Mouse (Mus musculus) left cerebral cortex, adult 11 months (tissue): ENCODE measurements around the gene Pxdn.

Source experiments
- DNase-seq: peaks from one replicate; pipeline ENCODE4 v3.0.0; 2022; ENCODE audit warnings: low spot score

Pxdn gene

GRCm38 (mm10) chr12:29953999-29954398, 16.6 kb downstream of the Pxdn start:
- no peak for DNase-seq

DNA sequence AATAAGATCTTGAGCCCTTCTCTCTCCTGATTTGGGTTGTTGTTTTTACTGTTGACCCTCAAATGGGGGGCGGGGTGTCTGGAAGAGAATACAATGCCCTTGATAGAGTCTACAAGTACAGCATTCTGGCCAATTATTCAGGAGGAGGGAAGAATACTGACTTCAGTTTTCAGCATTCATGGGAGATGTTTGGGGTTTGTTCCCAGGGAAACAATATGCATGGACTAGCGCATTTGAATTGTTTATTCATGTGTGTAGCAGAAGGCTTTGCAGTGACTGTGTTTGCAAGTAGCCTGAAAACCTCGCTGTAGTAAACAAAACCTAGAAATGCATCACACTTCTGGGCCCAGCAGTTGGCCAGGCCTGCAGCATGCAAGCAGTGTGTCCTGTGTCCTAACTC, 17.1 kb downstream of the Pxdn start:
- no peak for DNase-seq

GRCm38 (mm10) chr12:29956969-29957368, 19.6 kb downstream of the Pxdn start:
- no peak for DNase-seq

- no peak for DNase-seq
These were observed 21.2 kb downstream of the Pxdn start for GRCm38 (mm10) chr12:29958637-29959036.

DNA sequence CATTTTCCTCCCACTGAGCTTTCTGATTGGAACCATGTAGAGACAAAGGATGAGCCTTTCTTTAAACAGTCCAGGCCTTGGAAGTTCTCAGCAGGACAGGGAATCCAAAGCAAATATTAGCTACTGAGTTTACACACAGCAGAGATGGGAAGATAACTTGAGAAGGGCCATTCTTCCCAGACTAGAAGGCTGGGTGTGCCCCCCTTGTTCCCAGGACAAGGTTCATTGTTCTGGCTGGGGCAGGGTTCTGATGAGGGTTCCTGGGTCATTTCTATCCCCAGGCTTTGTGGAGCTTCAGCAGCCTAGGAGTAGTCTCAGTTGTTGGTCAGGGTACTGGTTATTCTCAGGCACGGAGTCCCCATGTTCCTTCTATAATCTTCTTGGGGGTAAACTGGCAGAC, 23.6 kb downstream of the Pxdn start:
- DNase-seq, result no peak

DNA sequence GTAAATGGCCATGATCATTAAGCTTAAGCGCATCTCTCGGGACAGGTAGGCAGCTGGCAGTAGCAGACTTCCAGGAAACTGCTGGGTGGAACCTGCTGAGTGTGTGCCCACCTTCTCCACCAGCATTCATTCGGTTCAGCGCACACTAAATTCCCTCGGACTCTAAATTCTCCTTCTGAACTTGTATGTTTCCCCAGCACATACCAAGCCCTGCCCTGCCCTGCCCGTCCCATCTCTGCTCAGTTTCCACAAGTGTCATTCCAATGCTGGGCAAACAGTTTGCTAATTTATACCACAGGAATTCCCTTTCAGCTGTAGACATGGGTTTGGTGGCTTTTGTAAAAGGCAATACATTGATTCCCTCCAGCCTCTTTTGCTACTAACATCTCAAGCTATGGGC, 27.6 kb downstream of the Pxdn start:
- no peak for DNase-seq

- DNase-seq, result no peak
These were observed 34.5 kb downstream of the Pxdn start for GRCm38 (mm10) chr12:29971795-29972464.

DNA sequence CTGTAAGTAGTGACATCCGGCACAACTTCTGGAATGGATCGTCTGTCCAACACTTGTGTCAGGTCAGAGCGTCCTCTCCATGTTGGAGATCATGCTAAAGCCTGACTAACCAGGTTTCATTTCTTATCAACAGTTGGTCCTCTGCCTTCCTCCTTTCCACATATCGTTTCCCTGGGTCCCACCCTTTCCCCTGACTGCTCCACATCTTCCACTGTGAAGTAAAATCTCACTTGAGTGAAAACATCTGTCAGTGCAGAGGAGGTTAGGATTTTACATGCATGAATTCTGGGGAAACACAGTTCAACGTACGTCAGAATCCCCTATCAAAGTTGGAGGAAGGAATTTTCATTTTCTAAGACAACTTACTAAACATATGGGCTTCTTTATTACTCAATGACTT, 35.1 kb downstream of the Pxdn start:
- no peak for DNase-seq

GRCm38 (mm10) chr12:29980076-29980475, 42.7 kb downstream of the Pxdn start:
- no peak for DNase-seq

- DNase-seq, result no peak
These were observed 44.4 kb downstream of the Pxdn start for GRCm38 (mm10) chr12:29981722-29982293.

- DNase-seq, result no peak
These were observed 45.8 kb downstream of the Pxdn start for GRCm38 (mm10) chr12:29983190-29983589.

DNA sequence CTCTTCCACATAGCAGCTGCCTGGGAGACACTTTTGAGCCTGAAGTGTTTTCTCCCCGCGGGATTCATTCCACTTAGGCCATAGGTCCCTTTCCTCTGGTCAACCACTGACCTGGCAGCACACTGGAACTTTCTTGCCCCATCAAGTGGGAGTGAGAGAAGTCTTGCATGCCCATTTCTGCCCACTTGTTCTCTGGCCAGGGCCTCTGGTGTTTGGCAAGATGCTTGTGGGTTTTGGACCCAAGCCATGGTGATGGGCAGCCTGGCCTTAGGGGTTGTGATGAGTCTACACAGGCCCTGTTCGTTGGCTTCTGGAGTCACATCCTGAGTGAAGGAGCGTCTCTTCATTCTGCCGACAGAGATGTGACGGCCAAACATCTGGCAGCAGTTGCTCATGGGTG, 47.7 kb downstream of the Pxdn start:
- DNase-seq, result no peak

DNA sequence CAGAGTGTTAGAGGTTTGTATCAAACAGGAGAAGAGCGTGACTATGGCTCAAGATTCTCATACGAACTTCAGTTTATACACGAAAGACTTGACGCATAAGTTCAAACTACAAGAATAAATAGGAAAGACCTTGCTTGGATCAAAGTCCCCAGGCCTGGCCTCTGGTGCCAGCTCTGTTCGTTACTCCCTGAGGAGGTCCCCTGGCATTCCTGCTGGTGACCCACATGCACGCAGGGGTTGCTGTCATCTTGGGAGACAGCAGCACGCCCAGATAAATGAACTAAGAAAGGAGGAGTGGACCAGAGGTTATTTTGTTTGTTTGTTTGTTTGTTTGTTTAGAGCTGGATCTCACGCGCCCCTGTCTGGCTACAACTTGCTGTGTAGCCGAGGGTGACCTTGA, 48.8 kb downstream of the Pxdn start:
- DNase-seq, result no peak

GRCm38 (mm10) chr12:29998895-29999294, 61.5 kb downstream of the Pxdn start:
- DNase-seq, result no peak

GRCm38 (mm10) chr12:30001951-30002350, 64.5 kb downstream of the Pxdn start:
- DNase-seq, result no peak

GRCm38 (mm10) chr12:30003680-30004364, 66.4 kb downstream of the Pxdn start:
- DNase-seq, result no peak

DNA sequence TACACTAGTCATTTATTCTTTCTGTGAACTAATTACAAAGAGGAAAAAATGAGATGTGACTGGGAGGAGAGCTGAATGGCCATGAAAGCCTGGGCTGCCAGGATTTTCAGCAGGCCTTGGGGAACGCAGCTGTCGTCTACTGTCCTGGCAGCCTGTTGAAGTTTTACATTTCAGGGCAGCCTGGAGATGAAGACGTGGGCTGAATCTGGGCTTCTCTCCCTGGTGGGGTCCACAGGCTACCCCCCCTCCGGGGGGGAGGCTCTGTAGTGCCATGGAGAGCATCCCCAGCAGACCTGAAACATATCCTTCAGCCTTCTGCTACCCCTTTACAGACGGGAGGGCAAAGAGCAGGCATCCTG, 66.9 kb downstream of the Pxdn start:
- DNase-seq, result no peak

DNA sequence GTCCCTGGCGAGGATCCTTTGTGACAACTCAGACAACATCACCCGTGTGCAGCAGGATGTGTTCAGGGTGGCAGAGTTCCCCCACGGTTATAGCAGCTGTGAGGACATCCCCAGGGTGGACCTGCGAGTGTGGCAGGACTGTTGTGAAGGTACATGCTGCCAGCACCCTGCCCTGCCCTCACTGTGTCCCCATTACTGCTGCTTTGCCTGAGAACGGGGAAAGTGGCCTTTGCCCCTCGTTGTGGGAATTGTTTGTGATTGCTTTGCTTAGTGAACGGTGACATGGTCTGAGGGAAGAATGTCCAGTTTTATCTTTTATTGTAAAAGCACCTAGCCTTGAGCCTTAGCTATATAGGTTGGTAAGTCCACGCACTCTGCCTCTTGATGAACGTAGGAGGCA, 69.2 kb downstream of the Pxdn start:
- DNase-seq, result no peak

- no peak for DNase-seq
These were observed 71.3 kb downstream of the Pxdn start for GRCm38 (mm10) chr12:30008741-30009140.

DNA sequence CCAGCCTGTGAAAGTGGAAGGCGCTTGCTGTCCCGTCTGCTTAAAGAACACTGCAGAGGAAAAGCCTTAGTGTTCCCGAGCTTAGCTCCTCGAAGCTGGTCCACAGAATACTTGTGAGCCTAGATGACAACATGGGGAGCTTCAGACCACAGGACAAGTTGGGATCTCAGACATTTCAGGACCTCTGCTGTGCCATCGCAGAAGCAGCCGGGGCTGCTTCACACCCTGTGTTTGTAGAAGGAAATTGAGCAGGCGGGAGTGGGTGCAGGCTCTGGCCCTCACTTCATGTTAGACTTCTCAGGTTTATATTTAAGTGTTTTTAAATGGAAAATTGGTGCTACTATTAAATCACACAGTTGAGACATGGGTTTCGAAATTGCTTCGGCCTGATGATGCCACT, 78.1 kb downstream of the Pxdn start:
- DNase-seq, result no peak

DNA sequence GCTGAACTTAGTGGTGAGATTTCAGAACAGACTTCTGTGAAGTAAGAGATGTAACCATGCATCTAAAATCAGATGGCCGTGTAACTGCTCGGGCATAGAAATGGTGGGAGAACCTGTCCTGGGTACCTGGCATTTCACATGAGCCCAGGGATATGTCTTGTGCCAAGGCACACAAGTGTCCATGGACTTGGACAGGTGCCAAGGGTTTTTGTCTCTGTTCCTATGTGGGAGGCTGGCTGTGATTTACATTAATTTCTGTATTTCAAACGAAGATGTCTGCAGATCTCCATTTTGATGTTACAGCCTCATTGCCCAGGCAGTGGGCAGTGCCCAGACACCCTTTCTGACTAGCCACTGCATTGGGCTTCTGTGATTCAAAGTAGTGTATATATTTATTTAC, 79.7 kb downstream of the Pxdn start:
- no peak for DNase-seq

DNA sequence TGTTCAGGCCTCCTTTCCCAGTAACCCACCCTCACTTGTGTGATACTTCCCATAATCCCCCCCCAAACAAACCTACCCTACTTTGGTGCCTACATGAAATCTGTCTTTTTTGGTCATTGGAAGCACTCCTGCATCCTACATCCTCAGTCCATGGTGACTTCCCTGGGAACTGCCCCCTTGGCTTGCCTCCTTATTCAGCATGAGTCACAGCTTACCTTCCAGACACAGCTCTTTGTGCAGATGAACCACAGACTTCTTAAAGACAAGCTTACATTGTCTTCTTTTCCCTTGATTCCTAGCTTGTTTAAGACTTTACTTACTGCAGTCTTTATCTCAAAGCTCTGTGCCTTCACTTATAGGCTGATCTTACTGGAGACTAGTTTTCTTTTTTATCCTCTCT, 83.0 kb downstream of the Pxdn start:
- no peak for DNase-seq

DNA sequence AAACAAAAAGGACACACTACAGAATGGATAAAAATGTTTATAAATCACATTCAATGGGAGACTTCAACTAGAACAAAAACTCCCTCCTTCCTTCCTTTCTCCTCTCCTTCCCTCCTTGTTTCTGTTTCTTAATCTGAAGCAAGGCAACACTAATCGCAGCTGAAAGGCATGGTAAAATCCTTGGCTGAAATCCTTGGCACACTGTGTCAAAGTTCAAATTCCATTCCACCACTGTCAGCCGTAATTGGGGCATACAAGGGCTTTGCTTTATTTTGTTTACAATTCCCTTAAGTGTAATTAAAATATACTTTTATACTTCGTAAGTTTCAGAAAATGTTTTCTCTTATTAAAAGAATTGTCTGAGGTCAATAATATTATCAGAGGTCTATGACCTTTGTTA, 86.1 kb downstream of the Pxdn start:
- no peak for DNase-seq
